Mouse (Mus musculus) hindbrain, embryonic 10.5 days (tissue): ENCODE data around the gene Nmb. TPM values are rescaled to one million over a fixed set of nuclear protein-coding genes. Genes with fewer than 3 reads are reported as not detected.

Source experiments
- DNase-seq: peaks from one replicate; pipeline ENCODE4 v3.0.0-alpha.2; 2017; ENCODE audit warnings: low spot score
- H3K27ac ChIP-seq: fragments of 300-500 bp; sonication (generic); 2 replicates; pipeline ENCODE4 v1.5.1; 2016; ENCODE audit warnings: mild to moderate bottlenecking, moderate library complexity
- H3K27me3 ChIP-seq: fragments of 300-500 bp; sonication (generic); 2 replicates; pipeline ENCODE4 v1.6.1; 2016; ENCODE audit warnings: mild to moderate bottlenecking; ENCODE audit not compliant: poor library complexity, insufficient read depth, severe bottlenecking
- H3K36me3 ChIP-seq: fragments of 300-500 bp; sonication (generic); 2 replicates; pipeline ENCODE4 v1.6.1; 2016; ENCODE audit warnings: mild to moderate bottlenecking, moderate library complexity
- H3K4me1 ChIP-seq: fragments of 300-500 bp; sonication (generic); replicated peaks from 2 replicates; pipeline ENCODE4 v1.6.1; 2016; ENCODE audit warnings: mild to moderate bottlenecking
- H3K4me3 ChIP-seq: fragments of 300-500 bp; sonication (generic); 2 replicates; pipeline ENCODE4 v1.5.1; 2016; ENCODE audit warnings: mild to moderate bottlenecking, moderate library complexity
- H3K9me3 ChIP-seq: fragments of 300-500 bp; sonication (generic); 2 replicates; pipeline ENCODE4 v1.6.1; 2016; ENCODE audit warnings: mild to moderate bottlenecking, moderate library complexity
- WGBS: fragments of 180-500 bp; shearing (Covaris S2); methylation state at CpG from one replicate; pipeline ENCODE4 v1.1.7; 2016; 5-methylcytosine and 5-hydroxymethylcytosine counted together
- polyA plus RNA-seq: library from polyadenylated mRNA; unstranded; fragments of >200 nt; fragmentation: Nextera tagmentation; extraction: Ambion mirVana; gene quantifications from 2 replicates; pipeline ENCODE4 v1.2.1, GENCODE M21; 2016

Gene Nmb
- polyA plus RNA-seq, 1 experiment from 2014 or later = 8.6 TPM

DNA sequence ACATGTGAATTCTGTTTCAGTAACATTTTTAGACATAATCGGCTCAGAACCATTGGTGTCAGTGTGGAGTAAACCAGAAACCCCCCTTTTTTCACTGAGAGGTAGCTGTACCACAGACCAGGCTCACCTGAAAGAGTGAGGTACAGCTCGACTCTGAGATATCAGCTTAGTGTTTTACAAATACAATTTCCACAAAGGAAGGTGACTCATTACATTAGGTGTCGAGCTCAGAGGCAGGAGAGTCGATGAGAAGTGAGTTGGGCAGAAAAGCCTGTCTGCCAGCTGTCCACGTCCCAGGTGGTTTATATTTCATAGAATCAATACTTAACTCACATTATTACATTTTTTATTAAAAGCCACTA lies 14.8 kb upstream of the Nmb start:
- 94% methylated on average over 5 of the region's 5 CpGs for WGBS
- DNase-seq = no peak
- no peaks in the 10 kb centered on the region for H3K4me1 ChIP-seq
- H3K27me3 ChIP-seq = no peaks in the 10 kb centered on the region
- H3K9me3 ChIP-seq = no peaks in the 10 kb centered on the region
- H3K36me3 ChIP-seq = peaks cover 97% of the 10 kb centered on the region
- H3K4me3 ChIP-seq = no peak overlapping the region
- H3K27ac ChIP-seq = no peak overlapping the region

DNA sequence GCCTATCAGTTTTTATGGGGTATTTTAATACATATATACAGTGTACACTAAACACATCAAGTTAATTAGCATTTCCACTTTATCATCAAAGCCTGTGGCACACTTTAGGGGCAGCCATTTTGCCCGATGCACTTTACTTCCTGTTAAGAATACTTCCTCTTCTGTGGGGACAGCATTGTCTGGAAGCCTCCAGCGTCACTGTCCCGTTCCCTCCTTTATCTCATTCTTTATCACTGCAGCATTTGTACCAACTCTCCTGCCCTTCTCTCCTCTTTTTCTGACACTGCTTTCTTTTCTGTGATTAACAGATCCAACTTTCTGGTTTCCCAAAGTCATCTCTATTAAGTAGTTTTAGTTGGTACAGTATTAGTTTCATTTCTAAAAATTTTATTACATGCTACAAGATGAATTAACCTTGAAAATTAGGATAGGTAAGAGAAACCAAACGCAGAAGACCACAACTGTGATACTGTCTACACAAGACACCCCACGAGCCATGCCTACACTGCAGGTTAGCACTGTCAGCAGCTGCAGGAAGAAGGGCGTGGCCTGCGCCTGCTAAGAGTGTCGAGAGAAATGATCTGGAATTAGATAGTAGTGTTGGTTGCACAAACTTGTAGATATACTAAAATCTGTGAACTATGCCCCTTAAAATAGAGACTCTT lies 14.2 kb upstream of the Nmb start:
- no peak overlapping the region for H3K27ac ChIP-seq
- no peaks in the 10 kb centered on the region for H3K4me1 ChIP-seq
- no peaks in the 10 kb centered on the region for H3K9me3 ChIP-seq
- WGBS = 88% methylated on average over 8 of the region's 8 CpGs
- no peak for DNase-seq
- no peaks in the 10 kb centered on the region for H3K27me3 ChIP-seq
- no peak overlapping the region for H3K4me3 ChIP-seq
- H3K36me3 ChIP-seq = peaks cover 97% of the 10 kb centered on the region

DNA sequence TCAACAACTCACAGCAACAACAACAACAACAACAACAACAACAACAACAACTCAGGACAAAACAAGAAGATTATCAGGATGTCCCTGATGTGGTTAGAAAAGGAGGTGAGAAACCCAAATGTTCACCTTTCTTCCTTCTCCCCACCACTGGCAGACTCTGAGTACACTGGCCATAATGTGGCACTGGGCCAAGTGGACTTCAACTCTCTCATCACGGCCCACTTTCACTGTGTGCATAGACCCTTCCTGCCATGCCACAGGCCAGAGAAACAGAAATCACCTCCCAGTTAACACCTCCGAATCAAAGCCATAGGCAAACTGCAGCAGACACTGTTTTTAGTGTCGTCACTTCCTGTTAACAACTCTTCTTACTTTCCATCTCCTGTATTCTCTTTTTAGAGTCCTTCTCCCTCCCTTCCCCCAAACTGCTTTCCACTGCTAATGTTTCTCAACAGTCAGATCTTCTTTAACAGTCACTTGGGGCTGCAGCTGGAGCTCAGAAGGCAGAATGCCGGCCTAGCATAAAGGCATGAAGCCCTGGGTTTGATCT lies 13.1 kb upstream of the Nmb start:
- Histone ChIP-seq H3K4me3 (no peak overlapping the region), H3K4me1 (no peaks in the 10 kb centered on the region), H3K27ac (no peak overlapping the region), H3K27me3 (no peaks in the 10 kb centered on the region), H3K36me3 (peaks cover 99% of the 10 kb centered on the region), H3K9me3 (no peaks in the 10 kb centered on the region)
- WGBS = 92% methylated on average over 4 of the region's 4 CpGs
- no peak for DNase-seq

DNA sequence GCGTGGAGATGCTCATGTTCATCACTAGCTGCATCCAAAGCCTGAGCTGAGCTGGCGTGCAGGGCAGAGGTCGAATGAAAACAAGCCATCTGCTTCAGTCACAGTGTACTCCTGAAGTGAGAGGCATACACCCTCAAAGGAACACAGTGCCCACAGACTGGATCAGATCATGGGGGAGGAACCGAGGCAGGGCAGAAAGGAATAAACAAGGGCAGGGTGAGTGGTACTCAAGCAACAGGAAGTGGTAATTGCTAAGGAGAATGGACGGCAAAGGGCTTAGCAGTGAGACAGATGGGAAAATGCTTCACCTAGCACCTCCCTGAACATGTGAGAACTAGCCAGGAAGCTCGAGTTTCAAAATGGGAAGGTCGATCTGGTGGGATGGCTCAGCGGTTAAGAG lies 7.6 kb upstream of the Nmb start:
- no peaks in the 10 kb centered on the region for H3K27me3 ChIP-seq
- no peak for DNase-seq
- H3K4me3 ChIP-seq = no peak overlapping the region
- no peaks in the 10 kb centered on the region for H3K9me3 ChIP-seq
- H3K27ac ChIP-seq = no peak overlapping the region
- H3K4me1 ChIP-seq = no peaks in the 10 kb centered on the region
- peaks cover 98% of the 10 kb centered on the region for H3K36me3 ChIP-seq
- WGBS = 89% methylated on average over 8 of the region's 8 CpGs

DNA sequence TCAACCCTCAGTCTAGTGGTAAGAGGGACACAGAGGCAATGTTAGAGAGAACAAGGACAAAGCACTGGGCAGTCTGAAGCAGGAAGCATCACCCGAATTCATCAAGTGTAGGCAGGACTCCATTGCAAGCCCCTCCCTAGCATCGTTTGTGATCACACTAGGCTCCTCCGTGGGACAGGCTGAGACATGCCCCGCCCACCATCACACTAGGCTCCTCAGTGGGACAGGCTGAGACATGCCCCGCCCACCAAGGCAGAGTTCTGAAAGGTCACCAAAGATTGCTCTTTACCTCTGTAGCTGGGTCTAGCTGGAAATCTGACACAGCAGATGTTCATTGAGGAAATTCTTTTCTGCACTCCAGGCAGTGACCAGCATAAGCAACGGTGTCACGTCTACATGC lies 6.2 kb upstream of the Nmb start:
- WGBS = 85% methylated on average over 7 of the region's 7 CpGs
- Histone ChIP-seq H3K4me1 (no peaks in the 10 kb centered on the region), H3K27ac (no peak overlapping the region), H3K27me3 (no peaks in the 10 kb centered on the region), H3K9me3 (no peaks in the 10 kb centered on the region), H3K4me3 (no peak overlapping the region), H3K36me3 (peaks cover 97% of the 10 kb centered on the region)
- DNase-seq = no peak

DNA sequence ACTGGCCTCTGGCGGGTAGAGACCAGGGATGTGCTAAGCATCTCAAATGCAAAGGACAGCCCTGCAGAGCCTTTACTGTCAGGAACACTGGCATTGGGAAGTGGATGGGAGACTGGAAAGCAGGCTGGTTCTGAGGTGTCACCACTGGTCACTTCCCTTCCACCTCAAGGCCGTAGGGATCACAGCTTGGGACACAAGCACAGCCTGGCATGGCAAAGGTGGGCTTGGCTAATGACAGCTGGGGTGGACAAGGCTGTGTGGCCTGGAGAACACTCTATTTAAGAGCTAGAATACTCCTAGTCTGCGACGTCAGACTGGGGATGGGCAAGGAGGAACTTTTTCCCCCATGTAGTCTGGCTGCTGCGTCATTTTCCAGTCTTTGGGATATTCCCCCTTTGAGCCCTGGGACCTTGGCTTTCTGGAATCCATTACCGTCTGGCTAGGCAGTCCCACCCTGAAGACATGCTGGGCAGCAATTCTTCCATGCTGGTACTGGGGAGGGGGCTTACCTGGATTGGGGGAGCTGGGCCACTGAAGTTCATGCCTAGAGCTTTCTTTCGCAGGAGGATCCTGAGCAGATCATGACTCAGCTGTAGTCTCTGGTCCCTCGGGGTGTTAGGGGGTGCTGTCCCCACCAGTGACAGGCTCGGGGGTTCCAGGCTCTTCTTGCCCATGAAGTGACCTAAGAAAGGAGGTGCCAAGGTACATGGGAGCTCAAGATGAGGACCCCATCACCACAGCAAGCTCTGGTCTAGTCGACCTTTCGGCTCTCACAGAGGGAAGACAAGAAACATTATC lies 1.1 kb downstream of the Nmb start:
- Histone ChIP-seq H3K4me1 (peaks cover 40% of the 10 kb centered on the region), H3K27me3 (0 out of 2 replicates have a peak, but pooled peaks cover 7% of the 10 kb centered on the region), H3K9me3 (no peaks in the 10 kb centered on the region), H3K36me3 (peaks cover 49% of the 10 kb centered on the region), H3K4me3 (peak overlapping the region; percentile 59), H3K27ac (no peak overlapping the region)
- WGBS = 87% methylated on average over 11 of the region's 11 CpGs
- DNase-seq = no peak

DNA sequence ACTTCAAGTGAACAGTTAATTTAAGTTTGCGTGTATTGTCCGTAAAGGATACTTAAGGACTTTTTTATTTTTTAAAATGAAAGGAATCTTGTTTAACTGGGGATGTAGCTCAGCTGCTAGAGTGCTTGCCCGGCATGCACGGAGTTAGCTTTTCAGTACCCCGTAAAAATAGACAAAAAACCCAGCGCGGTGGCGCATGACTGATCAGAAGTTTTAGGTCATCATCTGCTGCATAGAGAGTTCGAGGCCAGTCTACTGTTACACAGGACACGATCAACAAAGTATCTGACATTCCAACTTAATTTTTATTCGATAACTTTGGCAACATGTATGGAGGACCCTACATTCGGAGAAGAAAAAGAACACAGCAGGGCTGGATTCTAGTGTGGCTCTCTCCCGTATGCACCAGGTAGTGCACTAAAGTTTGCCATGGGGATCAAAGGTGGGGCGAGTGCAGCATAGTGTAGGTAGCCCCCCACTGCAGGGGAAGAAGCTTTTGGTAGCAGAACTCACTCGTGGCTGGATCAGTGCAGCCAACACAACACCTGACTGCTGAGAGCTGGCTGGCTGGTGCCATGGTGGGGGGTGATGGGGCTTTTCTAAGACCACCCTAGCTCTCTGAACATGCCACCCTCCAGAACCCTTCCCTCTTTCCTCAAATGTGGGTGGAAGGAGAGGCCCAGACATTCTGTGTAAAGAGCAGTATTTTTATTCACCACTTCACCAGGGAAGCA lies 3.2 kb downstream of the Nmb start:
- 0 out of 2 replicates have a peak, but pooled peaks cover 7% of the 10 kb centered on the region for H3K27me3 ChIP-seq
- 36% methylated on average over 15 of the region's 15 CpGs for WGBS

DNA sequence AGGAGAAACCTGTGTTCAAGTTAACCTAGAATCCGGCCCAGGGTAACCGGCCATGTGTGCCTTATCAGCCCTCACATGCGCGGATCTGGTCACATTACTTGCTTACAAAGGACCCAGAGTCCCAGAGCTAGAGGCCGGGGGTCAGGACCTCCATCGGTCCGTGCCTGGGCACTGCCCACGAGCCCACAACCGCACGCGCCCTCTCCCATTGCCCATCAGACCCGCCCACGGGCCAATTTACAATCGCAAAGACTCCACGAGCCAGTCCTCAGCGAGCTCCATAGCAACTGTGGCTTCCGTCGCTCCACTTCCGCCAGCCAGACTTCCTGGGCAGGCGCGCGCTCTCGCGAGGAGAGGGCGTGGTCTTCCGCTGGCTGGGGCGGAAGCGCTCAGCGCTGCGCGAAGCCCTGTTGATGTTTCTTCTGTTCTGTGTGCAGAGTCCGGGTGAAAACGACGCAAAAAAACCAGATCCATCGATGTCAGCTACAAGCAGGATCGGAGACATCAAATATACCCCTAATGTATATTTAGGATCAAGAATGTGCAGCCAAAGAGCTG lies 3.9 kb downstream of the Nmb start, which contains the start of gene Wdr73:
Gene Wdr73, minus strand, starts transcription at position 326 of the 558 bp plus-strand sequence.
- H3K36me3 ChIP-seq = peaks cover 50% of the 10 kb centered on the region
- peak within 1 kb of the TSS; percentile 89 for H3K27ac ChIP-seq
- WGBS = under 1% methylated on average over 36 of the region's 36 CpGs

More for the DNA sequence above, 3.2 kb downstream of the Nmb start:
- H3K36me3 ChIP-seq = peaks cover 49% of the 10 kb centered on the region
- H3K4me3 ChIP-seq = peak overlapping the region; percentile 80
- peak overlapping the region; percentile 89 for H3K27ac ChIP-seq
- DNase-seq = no peak
- H3K9me3 ChIP-seq = no peaks in the 10 kb centered on the region
- peaks cover 40% of the 10 kb centered on the region for H3K4me1 ChIP-seq

DNA sequence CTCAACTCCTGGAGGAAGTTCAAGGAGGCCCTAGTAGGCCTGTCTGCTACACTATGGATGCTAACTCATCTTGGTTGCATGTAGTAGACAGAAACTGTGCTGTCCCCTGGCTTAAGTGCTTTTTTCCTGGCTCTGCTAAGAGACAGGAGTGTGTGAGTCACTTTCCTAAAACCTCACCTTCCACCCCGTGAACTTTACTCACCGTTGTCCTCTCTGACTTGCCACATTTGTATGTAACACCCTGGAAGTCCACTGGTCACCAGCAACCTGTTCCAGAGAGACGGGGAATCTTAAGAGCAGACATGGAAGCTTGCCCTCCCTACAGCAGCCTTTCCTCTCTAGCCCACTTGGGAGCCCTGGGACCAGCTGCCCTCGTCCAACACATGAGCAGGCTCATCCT lies 7.2 kb downstream of the Nmb start:
- Histone ChIP-seq H3K27ac (no peak overlapping the region), H3K9me3 (no peaks in the 10 kb centered on the region), H3K36me3 (peaks cover 68% of the 10 kb centered on the region), H3K4me3 (no peak overlapping the region), H3K27me3 (no peaks in the 10 kb centered on the region), H3K4me1 (peaks cover 25% of the 10 kb centered on the region)
- 85% methylated on average over 4 of the region's 4 CpGs for WGBS
- no peak for DNase-seq

More for the DNA sequence above, 3.9 kb downstream of the Nmb start, which contains the start of gene Wdr73:
- Histone ChIP-seq H3K27me3 (0 out of 2 replicates have a peak, but pooled peaks cover 7% of the 10 kb centered on the region), H3K4me1 (peaks cover 40% of the 10 kb centered on the region), H3K4me3 (peak within 1 kb of the TSS; percentile 80), H3K9me3 (no peaks in the 10 kb centered on the region)
- peak; percentile 94 for DNase-seq

DNA sequence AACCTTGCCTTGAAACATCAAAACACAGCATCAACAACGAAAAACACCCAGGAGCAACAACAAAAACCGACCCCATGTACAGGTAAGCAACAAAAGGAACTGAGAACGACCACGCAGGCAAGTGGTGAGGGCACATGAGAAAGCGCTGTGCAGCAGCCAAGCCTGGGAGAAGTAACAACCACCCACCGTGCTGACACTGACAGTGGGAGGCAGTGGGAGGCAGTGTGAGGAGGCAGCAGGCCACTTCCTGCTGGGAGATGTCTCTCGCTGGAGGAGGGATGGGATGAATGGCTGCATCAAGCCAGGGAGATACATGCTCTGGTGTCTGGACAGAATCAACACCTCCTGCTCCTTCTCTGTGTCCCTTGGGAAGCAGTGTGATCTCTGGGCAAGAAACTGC lies 7.7 kb downstream of the Nmb start:
- 85% methylated on average over 7 of the region's 7 CpGs for WGBS
- H3K27me3 ChIP-seq = no peaks in the 10 kb centered on the region
- H3K36me3 ChIP-seq = peaks cover 73% of the 10 kb centered on the region
- no peak overlapping the region for H3K27ac ChIP-seq
- DNase-seq = no peak
- peaks cover 20% of the 10 kb centered on the region for H3K4me1 ChIP-seq
- H3K4me3 ChIP-seq = no peak overlapping the region
- no peaks in the 10 kb centered on the region for H3K9me3 ChIP-seq

DNA sequence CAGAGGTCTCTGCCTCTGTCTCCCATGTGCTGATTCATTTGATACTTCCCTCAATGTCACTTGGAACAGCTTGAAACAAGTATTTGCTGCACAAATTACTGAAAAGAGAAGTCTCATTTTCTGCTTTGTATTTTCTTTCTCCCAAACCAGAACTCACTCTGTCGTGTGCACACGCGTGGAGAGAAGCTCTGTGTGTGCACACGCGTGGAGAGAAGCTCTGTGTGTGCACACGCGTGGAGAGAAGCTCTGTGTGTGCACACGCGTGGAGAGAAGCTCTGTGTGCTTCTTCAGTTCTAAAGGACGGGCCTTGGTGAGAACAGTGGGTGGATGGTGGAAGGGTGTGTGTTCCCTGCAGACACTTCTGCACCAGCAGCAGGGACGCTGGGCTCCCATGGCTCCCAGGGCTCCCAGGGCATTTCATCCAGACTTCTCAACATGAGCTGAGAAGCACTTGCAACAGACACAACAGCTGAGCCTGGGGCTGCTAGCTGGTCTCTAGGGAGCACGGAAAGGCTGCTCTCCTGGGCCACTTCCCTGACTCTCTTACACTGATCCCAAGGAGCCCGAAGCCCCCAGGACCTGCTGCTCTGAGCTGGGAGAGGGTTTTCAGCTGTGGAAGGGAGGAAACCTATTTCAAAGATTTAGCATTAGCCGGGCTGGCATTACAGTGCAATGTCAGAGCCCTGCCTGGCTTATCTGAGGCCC lies 9.9 kb downstream of the Nmb start:
- Histone ChIP-seq H3K36me3 (peaks cover 95% of the 10 kb centered on the region), H3K4me1 (peaks cover 4% of the 10 kb centered on the region), H3K27ac (0 out of 2 replicates have a peak overlapping the region, but pooled peaks have one; percentile 35), H3K9me3 (no peaks in the 10 kb centered on the region), H3K27me3 (no peaks in the 10 kb centered on the region), H3K4me3 (no peak overlapping the region)
- DNase-seq = no peak
- WGBS = 94% methylated on average over 14 of the region's 14 CpGs

DNA sequence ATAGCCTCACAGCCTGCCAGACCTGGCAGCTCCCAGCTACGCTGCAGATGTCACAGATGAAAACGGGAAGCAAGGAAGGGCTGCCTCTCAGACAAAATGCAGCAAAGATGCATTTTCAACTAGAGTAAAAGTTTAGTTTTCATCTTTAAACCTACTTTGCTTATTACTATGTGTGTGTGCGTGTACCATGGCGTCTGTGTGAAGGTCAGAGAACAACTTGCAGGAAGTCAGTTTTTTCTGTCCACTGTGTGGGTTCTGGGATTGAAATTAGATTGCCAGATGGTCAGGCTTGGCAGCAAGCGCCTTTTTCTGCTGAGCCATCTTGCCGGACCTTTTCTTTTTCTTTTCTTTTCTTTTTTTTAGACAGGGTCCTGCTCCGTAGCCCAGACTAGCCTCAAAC lies 10.7 kb downstream of the Nmb start:
- Histone ChIP-seq H3K4me1 (peaks cover 7% of the 10 kb centered on the region), H3K4me3 (no peak overlapping the region), H3K36me3 (peaks cover 99% of the 10 kb centered on the region), H3K9me3 (no peaks in the 10 kb centered on the region), H3K27ac (no peak overlapping the region), H3K27me3 (no peaks in the 10 kb centered on the region)
- no peak for DNase-seq
- 91% methylated on average over 7 of the region's 7 CpGs for WGBS
